ENCODE assay signal across 8 mouse cellular contexts in the genomic region with DNA sequence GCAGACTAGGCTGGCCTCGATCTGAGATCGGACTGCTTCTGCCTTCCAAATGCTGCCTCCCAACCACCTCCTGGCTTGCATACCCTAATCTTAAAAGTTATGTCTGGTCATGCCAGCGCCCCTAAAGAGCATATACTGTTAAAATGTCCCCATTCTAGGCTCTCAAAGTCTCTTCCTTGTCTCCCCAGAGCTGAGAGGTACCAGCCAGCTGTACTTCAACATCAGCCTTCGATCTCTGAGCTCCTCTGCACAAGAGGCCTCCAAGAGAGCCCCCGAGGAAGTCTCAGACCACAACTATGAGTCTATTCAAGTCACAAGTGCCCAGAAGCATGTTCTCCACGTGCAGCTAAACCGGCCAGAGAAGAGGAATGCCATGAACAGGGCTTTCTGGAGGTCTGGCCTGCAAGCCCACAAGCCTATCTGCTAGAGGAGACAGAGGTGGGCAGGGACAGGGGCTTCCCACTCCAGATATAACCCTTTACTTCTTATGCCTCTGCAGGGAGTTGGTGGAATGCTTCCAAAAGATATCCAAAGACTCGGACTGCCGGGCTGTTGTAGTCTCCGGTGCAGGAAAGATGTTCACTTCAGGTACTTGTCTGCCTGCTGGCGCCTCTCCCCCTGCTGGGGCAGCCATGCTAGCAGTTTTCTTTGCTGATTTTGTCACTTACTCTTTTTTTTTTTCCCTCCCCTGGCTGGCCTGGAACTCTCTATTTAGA. TPM values are rescaled to one million over a fixed set of nuclear protein-coding genes. Genes with fewer than 3 reads are reported as not detected.
DNase-seq lines count a peak whose midpoint lies in the region; ATAC-seq and TF ChIP-seq lines count a peak whose summit lies in the region.

No protein-coding gene starts in this region.

- no peak for ATAC-seq in hindbrain, embryonic 14.5 days (ENCODE audit: low FRiP score)
- ATAC-seq in liver, embryonic 15.5 days (ENCODE audit: insufficient read depth) = peak; percentile 35; the same call in 1 of the 2 replicates
- ATAC-seq in neural tube, embryonic 14.5 days (ENCODE audit: low read depth) = no peak

- H3K4me2 ChIP-seq in hindbrain, embryonic 14.5 days (replicated peaks) = peak overlapping the region; percentile 62
- H3K4me2 ChIP-seq in liver, embryonic 15.5 days = peak overlapping the region; percentile 74
- peak overlapping the region; percentile 66 for H3K4me2 ChIP-seq in neural tube, embryonic 14.5 days (ENCODE audit: low read depth, low read length)

- H3K27me3 ChIP-seq in spleen, adult 2 months (ENCODE audit: control insufficient read depth, insufficient read depth, low read length) = no peaks in the 10 kb centered on the region
- H3K27me3 ChIP-seq in hindbrain, embryonic 14.5 days (ENCODE audit: control insufficient read depth, insufficient read depth, low read length) = no peaks in the 10 kb centered on the region
- no peaks in the 10 kb centered on the region for H3K27me3 ChIP-seq in liver, embryonic 15.5 days
- H3K27me3 ChIP-seq in neural tube, embryonic 14.5 days (ENCODE audit: control insufficient read depth, insufficient read depth, low read length) = no peaks in the 10 kb centered on the region

- peaks cover 21% of the 10 kb centered on the region for H3K36me3 ChIP-seq in spleen, adult 2 months (ENCODE audit: control insufficient read depth, insufficient read depth, low read length)
- peaks cover 36% of the 10 kb centered on the region for H3K36me3 ChIP-seq in hindbrain, embryonic 14.5 days (replicated peaks; ENCODE audit: control insufficient read depth, insufficient read depth)
- peaks cover 35% of the 10 kb centered on the region for H3K36me3 ChIP-seq in liver, embryonic 15.5 days (replicated peaks)
- H3K36me3 ChIP-seq in neural tube, embryonic 14.5 days (ENCODE audit: control insufficient read depth, insufficient read depth, low read length) = peaks cover 18% of the 10 kb centered on the region

- H3K9me3 ChIP-seq in hindbrain, embryonic 14.5 days (ENCODE audit: control insufficient read depth, low read length) = no peaks in the 10 kb centered on the region
- no peaks in the 10 kb centered on the region for H3K9me3 ChIP-seq in liver, embryonic 15.5 days (replicated peaks)
- no peaks in the 10 kb centered on the region for H3K9me3 ChIP-seq in neural tube, embryonic 14.5 days (ENCODE audit: control insufficient read depth, low read length)

- WGBS in spleen, adult 2 months = 28% methylated on average over 11 of the region's 11 CpGs
- WGBS in hindbrain, embryonic 14.5 days = 65% methylated on average over 11 of the region's 11 CpGs
- 31% methylated on average over 11 of the region's 11 CpGs for WGBS in liver, embryonic 15.5 days (ENCODE audit: insufficient replicate concordance)
- 64% methylated on average over 11 of the region's 11 CpGs for WGBS in neural tube, embryonic 14.5 days

- peaks cover 4% of the 10 kb centered on the region; the same call in 1 of the 2 replicates for H3K4me1 ChIP-seq in spleen, adult 2 months (ENCODE audit: control insufficient read depth, insufficient read depth, insufficient read length)
- peaks cover 11% of the 10 kb centered on the region for H3K4me1 ChIP-seq in embryonic fibroblast, embryonic 13.5 days (ENCODE audit: control insufficient read depth, insufficient read depth, low read length)
- H3K4me1 ChIP-seq in hindbrain, embryonic 14.5 days (replicated peaks; ENCODE audit: control insufficient read depth, insufficient read depth, low read length) = peaks cover 12% of the 10 kb centered on the region
- H3K4me1 ChIP-seq in liver, embryonic 15.5 days (replicated peaks) = peaks cover 71% of the 10 kb centered on the region
- peaks cover 11% of the 10 kb centered on the region; the same call in 1 of the 2 replicates for H3K4me1 ChIP-seq in neural tube, embryonic 14.5 days (ENCODE audit: control insufficient read depth, insufficient read depth, low read length)

- peak overlapping the region; percentile 87 for H3K4me3 ChIP-seq in spleen, adult 2 months (ENCODE audit: extremely low read depth, insufficient read depth, insufficient read length)
- peak overlapping the region; percentile 51 for H3K4me3 ChIP-seq in embryonic fibroblast, embryonic 13.5 days (ENCODE audit: insufficient read depth, low read length)
- peak overlapping the region; percentile 43 for H3K4me3 ChIP-seq in hindbrain, embryonic 14.5 days (replicated peaks; ENCODE audit: low read length)
- peak overlapping the region; percentile 63 for H3K4me3 ChIP-seq in liver, embryonic 15.5 days (replicated peaks)
- H3K4me3 ChIP-seq in neural tube, embryonic 14.5 days (ENCODE audit: low read depth, low read length) = peak overlapping the region; percentile 46

- intact Hi-C loops in left cerebral cortex, postnatal 25 days (cut with DNase I) = loop anchor here (2.0 to 5.0 kb wide), 3 partner anchors 15 to 76 kb away; no protein-coding TSS in a partner anchor
- intact Hi-C loops in gastrocnemius, postnatal 14 days (cut with DNase I; ENCODE audit: low total_unique reads) = loop anchor here (5.0 kb wide), 1 partner anchor 36 kb away; the partner anchor contains the start of gene Lgals7

- TF ChIP-seq CTCF in spleen, adult 2 months (IDR thresholded peaks at IDR 0.05; ENCODE audit: extremely low read depth, insufficient read depth, insufficient read length, insufficient replicate concordance) = no peak
- TF ChIP-seq CTCF in embryonic fibroblast, embryonic 13.5 days (IDR thresholded peaks at IDR 0.05; ENCODE audit: borderline replicate concordance, insufficient read depth, low read length) = no peak

- DNase-seq in spleen, adult 2 months (ENCODE audit: low read depth in 1 of 2, low spot score in 2 of 2) = no peak
- DNase-seq in spleen, postnatal 14 days (ENCODE audit: low spot score in 2 of 2) = no peak
- DNase-seq in hindbrain, embryonic 14.5 days (ENCODE audit: low spot score) = no peak
- DNase-seq in left cerebral cortex, postnatal 25 days (ENCODE audit: low spot score in 2 of 2) = no peak
- no peak for DNase-seq in gastrocnemius, postnatal 14 days

- TF ChIP-seq POLR2A in spleen, adult 2 months (IDR thresholded peaks at IDR 0.05; ENCODE audit: low read depth, low read length) = no peak
- peak; percentile 36; the same call in 1 of the 2 replicates for TF ChIP-seq POLR2A in embryonic fibroblast, embryonic 13.5 days (IDR thresholded peaks at IDR 0.05; ENCODE audit: low read depth, low read length)

- H3K27ac ChIP-seq in spleen, adult 2 months (ENCODE audit: insufficient read depth, low read length) = peak overlapping the region; percentile 84
- peak overlapping the region; percentile 84 for H3K27ac ChIP-seq in embryonic fibroblast, embryonic 13.5 days (ENCODE audit: insufficient read depth, low read length)
- H3K27ac ChIP-seq in hindbrain, embryonic 14.5 days = peak overlapping the region; percentile 76
- H3K27ac ChIP-seq in liver, embryonic 15.5 days (replicated peaks) = peak overlapping the region; percentile 84
- H3K27ac ChIP-seq in neural tube, embryonic 14.5 days (ENCODE audit: low read depth, low read length) = peak overlapping the region; percentile 74; the same call in 1 of the 2 replicates

- peak overlapping the region; percentile 68 for H3K9ac ChIP-seq in hindbrain, embryonic 14.5 days
- H3K9ac ChIP-seq in liver, embryonic 15.5 days = peak overlapping the region; percentile 67
- peak overlapping the region; percentile 54 for H3K9ac ChIP-seq in neural tube, embryonic 14.5 days (replicated peaks; ENCODE audit: low read depth, low read length)

RNA-seq across cellular contexts. Expression of gene Ech1, which starts 0.8 kb away (rescaled TPM):
- polyA plus RNA-seq in spleen, adult 2 months (2012; rRNA removed) = 101 and 108 TPM in 2 replicates
- polyA plus RNA-seq in embryonic fibroblast, embryonic 13.5 days (2011; ENCODE audit: insufficient read length, low read depth, missing spikeins) = 80.4 and 81.2 TPM in 2 replicates
- 92.6 and 99.0 TPM in 2 replicates for polyA plus RNA-seq in hindbrain, embryonic 14.5 days (2014; fragmentation: Nextera tagmentation; extraction: Ambion mirVana)
- 125 and 148 TPM in 2 replicates for polyA plus RNA-seq in liver, embryonic 15.5 days (2015; fragmentation: Nextera tagmentation; extraction: Ambion mirVana)
- polyA plus RNA-seq in neural tube, embryonic 14.5 days (2014; fragmentation: Nextera tagmentation; extraction: Ambion mirVana) = 74.5 and 94.4 TPM in 2 replicates
- total RNA-seq in left cerebral cortex, postnatal 25 days (2021) = 10 to 100 TPM; 41.5 to 46.6 TPM
- 100 to 1,000 TPM; 198 to 334 TPM for total RNA-seq in gastrocnemius, postnatal 14 days (2021)

RNA-seq across cellular contexts. Expression of gene Lgals4, which starts 7.8 kb away (rescaled TPM):
- polyA plus RNA-seq in spleen, adult 2 months (2012; rRNA removed) = 11.6 and 13.3 TPM in 2 replicates
- 1.4 and 6.5 TPM in 2 replicates for polyA plus RNA-seq in embryonic fibroblast, embryonic 13.5 days (2011; ENCODE audit: insufficient read length, low read depth, missing spikeins)
- polyA plus RNA-seq in hindbrain, embryonic 14.5 days (2014; fragmentation: Nextera tagmentation; extraction: Ambion mirVana) = 2.8 and 3.2 TPM in 2 replicates
- polyA plus RNA-seq in liver, embryonic 15.5 days (2015; fragmentation: Nextera tagmentation; extraction: Ambion mirVana) = 4.8 and 6.4 TPM in 2 replicates
- polyA plus RNA-seq in neural tube, embryonic 14.5 days (2014; fragmentation: Nextera tagmentation; extraction: Ambion mirVana) = 3.4 and 4.1 TPM in 2 replicates
- total RNA-seq in left cerebral cortex, postnatal 25 days (2021) = 1 to 10 TPM; 2.2 to 2.7 TPM
- 1 to 10 TPM; 2.0 to 4.4 TPM for total RNA-seq in gastrocnemius, postnatal 14 days (2021)

RNA-seq across cellular contexts. Expression of gene Hnrnpl, which starts 17.5 kb away (rescaled TPM):
- polyA plus RNA-seq in spleen, adult 2 months (2012; rRNA removed) = 189 and 209 TPM in 2 replicates
- 442 and 496 TPM in 2 replicates for polyA plus RNA-seq in embryonic fibroblast, embryonic 13.5 days (2011; ENCODE audit: insufficient read length, low read depth, missing spikeins)
- 142 and 150 TPM in 2 replicates for polyA plus RNA-seq in hindbrain, embryonic 14.5 days (2014; fragmentation: Nextera tagmentation; extraction: Ambion mirVana)
- polyA plus RNA-seq in liver, embryonic 15.5 days (2015; fragmentation: Nextera tagmentation; extraction: Ambion mirVana) = 79.3 and 86.9 TPM in 2 replicates
- 158 and 160 TPM in 2 replicates for polyA plus RNA-seq in neural tube, embryonic 14.5 days (2014; fragmentation: Nextera tagmentation; extraction: Ambion mirVana)
- total RNA-seq in left cerebral cortex, postnatal 25 days (2021) = 100 to 1,000 TPM; 375 to 411 TPM
- total RNA-seq in gastrocnemius, postnatal 14 days (2021) = 100 to 1,000 TPM; 158 to 189 TPM

RNA-seq across cellular contexts. Expression of gene Rinl, which starts 37.1 kb away (rescaled TPM):
- polyA plus RNA-seq in spleen, adult 2 months (2012; rRNA removed) = 35.4 and 36.4 TPM in 2 replicates
- polyA plus RNA-seq in embryonic fibroblast, embryonic 13.5 days (2011; ENCODE audit: insufficient read length, low read depth, missing spikeins) = 0.77 TPM in 1 of 2 replicates, not detected in the other
- 1.4 and 2.7 TPM in 2 replicates for polyA plus RNA-seq in hindbrain, embryonic 14.5 days (2014; fragmentation: Nextera tagmentation; extraction: Ambion mirVana)
- polyA plus RNA-seq in liver, embryonic 15.5 days (2015; fragmentation: Nextera tagmentation; extraction: Ambion mirVana) = 9.4 and 10.2 TPM in 2 replicates
- 1.6 TPM in 2 replicates for polyA plus RNA-seq in neural tube, embryonic 14.5 days (2014; fragmentation: Nextera tagmentation; extraction: Ambion mirVana)
- 1 to 10 TPM; 2.4 to 2.9 TPM for total RNA-seq in left cerebral cortex, postnatal 25 days (2021)
- 1 to 10 TPM in 1 of 2 experiments, under 1 TPM in 1; 0.80 to 1.3 TPM for total RNA-seq in gastrocnemius, postnatal 14 days (2021)

RNA-seq across cellular contexts. Expression of gene Lgals7, which starts 37.8 kb away (rescaled TPM):
- polyA plus RNA-seq in spleen, adult 2 months (2012; rRNA removed) = 0.34 and 0.48 TPM in 2 replicates
- polyA plus RNA-seq in embryonic fibroblast, embryonic 13.5 days (2011; ENCODE audit: insufficient read length, low read depth, missing spikeins) = 1.5 and 4.3 TPM in 2 replicates
- polyA plus RNA-seq in hindbrain, embryonic 14.5 days (2014; fragmentation: Nextera tagmentation; extraction: Ambion mirVana) = 2.9 and 3.0 TPM in 2 replicates
- 0.24 TPM in 1 of 2 replicates, not detected in the other for polyA plus RNA-seq in liver, embryonic 15.5 days (2015; fragmentation: Nextera tagmentation; extraction: Ambion mirVana)
- polyA plus RNA-seq in neural tube, embryonic 14.5 days (2014; fragmentation: Nextera tagmentation; extraction: Ambion mirVana) = 1.8 and 2.6 TPM in 2 replicates
- under 1 TPM in 1 of 2 experiments, not detected in 1; 0.50 TPM for total RNA-seq in left cerebral cortex, postnatal 25 days (2021)
- total RNA-seq in gastrocnemius, postnatal 14 days (2021) = not detected
